Mouse (Mus musculus) frontal cortex, postnatal 36 days (tissue): Measurements from ENCODE around the gene Med10.

Experiments used
- DNase-seq, 2 experiments: peaks; one replicate each; pipeline ENCODE4 v3.0.0; 2022; ENCODE audit warnings: low spot score in 2 of 2

Med10 gene

GRCm38 (mm10) chr13:69830606-69831005, 28.4 kb downstream of the Med10 start:
- DNase-seq: no peak

GRCm38 (mm10) chr13:69832578-69832977, 30.4 kb downstream of the Med10 start:
- DNase-seq: no peak

GRCm38 (mm10) chr13:69833416-69833815, 31.2 kb downstream of the Med10 start:
- DNase-seq: no peak

- peak; percentile 42 to 69 for DNase-seq
These were observed 43.4 kb downstream of the Med10 start for GRCm38 (mm10) chr13:69845592-69845991.

GRCm38 (mm10) chr13:69849579-69849978, 47.4 kb downstream of the Med10 start:
- DNase-seq: no peak

GRCm38 (mm10) chr13:69852313-69852712, 50.1 kb downstream of the Med10 start:
- DNase-seq: no peak

GRCm38 (mm10) chr13:69853425-69854043, 51.3 kb downstream of the Med10 start:
- DNase-seq: no peak

GRCm38 (mm10) chr13:69855941-69856340, 53.7 kb downstream of the Med10 start:
- no peak for DNase-seq

- no peak for DNase-seq
These were observed 60.1 kb downstream of the Med10 start for GRCm38 (mm10) chr13:69862276-69862675.

GRCm38 (mm10) chr13:69864911-69865310, 62.7 kb downstream of the Med10 start:
- peak in 1 of 2 experiments; percentile 13 for DNase-seq
